Mouse (Mus musculus) myocyte (in vitro differentiated cells): ENCODE data around the gene Cgnl1. TPM values are rescaled to one million over a fixed set of nuclear protein-coding genes. Genes with fewer than 3 reads are reported as not detected.

Experiments used
- H3K27me3 ChIP-seq: one replicate; pipeline ENCODE4 v1.6.1; 2011; ENCODE audit not compliant: control insufficient read depth, insufficient read depth, insufficient read length
- H3K36me3 ChIP-seq: one replicate; pipeline ENCODE4 v1.6.1; 2011; ENCODE audit not compliant: control insufficient read depth, insufficient read depth
- H3K4me2 ChIP-seq: one replicate; pipeline ENCODE4 v1.6.1; 2011; ENCODE audit warnings: low read depth, control low read depth
- H3K4me3 ChIP-seq: one replicate; pipeline ENCODE4 v1.5.1; 2011; ENCODE audit warnings: mild to moderate bottlenecking, control low read depth, moderate library complexity
- H3K79me2 ChIP-seq: one replicate; pipeline ENCODE4 v1.6.1; 2011; ENCODE audit not compliant: control insufficient read depth, insufficient read depth
- H3ac ChIP-seq: one replicate; pipeline ENCODE4 v1.6.1; 2011; ENCODE audit not compliant: control insufficient read depth, insufficient read length
- CEBPB ChIP-seq: IDR thresholded peaks from 2 replicates; pipeline ENCODE4 v1.6.1; 2011; ENCODE audit warnings: mild to moderate bottlenecking, moderate library complexity; ENCODE audit not compliant: poor library complexity, insufficient read depth, severe bottlenecking
- E2F4 ChIP-seq: IDR thresholded peaks from one replicate; pipeline ENCODE4 v1.6.1; 2011; ENCODE audit warnings: mild to moderate bottlenecking, control low read depth, moderate library complexity; ENCODE audit not compliant: insufficient read depth
- MAX ChIP-seq: IDR thresholded peaks from one replicate; pipeline ENCODE4 v1.6.1; 2011; ENCODE audit warnings: low read depth, mild to moderate bottlenecking, control low read depth
- MYOD1 ChIP-seq, 3 experiments: IDR thresholded peaks; one replicate each; pipeline ENCODE4 v1.6.1; 2011; ENCODE audit warnings: control low read depth in 2 of 3, low read depth in 2 of 3, mild to moderate bottlenecking in 2 of 3, moderate library complexity in 1 of 3; ENCODE audit not compliant: insufficient read length in 2 of 3, control insufficient read depth in 1 of 3
- MYOG ChIP-seq, 3 experiments: IDR thresholded peaks; one replicate each; pipeline ENCODE4 v1.6.1; 2011; ENCODE audit warnings: control low read depth in 2 of 3, low read depth in 2 of 3, mild to moderate bottlenecking in 2 of 3; ENCODE audit not compliant: insufficient read length in 2 of 3, control insufficient read depth in 1 of 3, insufficient read depth in 1 of 3
- POLR2A ChIP-seq: IDR thresholded peaks from one replicate; pipeline ENCODE4 v1.6.1; 2011; ENCODE audit warnings: low read depth, mild to moderate bottlenecking, control low read depth, moderate library complexity; ENCODE audit not compliant: insufficient read length
- POLR2AphosphoS2 ChIP-seq: IDR thresholded peaks from one replicate; pipeline ENCODE4 v1.6.1; 2011; ENCODE audit warnings: low read depth, control low read depth; ENCODE audit not compliant: insufficient read length
- REST ChIP-seq: IDR thresholded peaks from one replicate; pipeline ENCODE4 v1.6.1; 2011; ENCODE audit warnings: mild to moderate bottlenecking, control low read depth, moderate library complexity; ENCODE audit not compliant: insufficient read depth, insufficient read length
- SRF ChIP-seq: IDR thresholded peaks from one replicate; pipeline ENCODE4 v1.6.1; 2011; ENCODE audit warnings: low read depth; ENCODE audit not compliant: control insufficient read depth, insufficient read length
- TCF12 ChIP-seq: IDR thresholded peaks from one replicate; pipeline ENCODE4 v1.6.1; 2011; ENCODE audit warnings: mild to moderate bottlenecking, control low read depth; ENCODE audit not compliant: poor library complexity, insufficient read depth, severe bottlenecking
- TCF3 ChIP-seq: IDR thresholded peaks from one replicate; pipeline ENCODE4 v1.6.1; 2011; ENCODE audit warnings: low read depth, control low read depth; ENCODE audit not compliant: insufficient read length
- USF1 ChIP-seq: IDR thresholded peaks from one replicate; pipeline ENCODE4 v1.6.1; 2011; ENCODE audit warnings: low read depth, mild to moderate bottlenecking, control low read depth, moderate library complexity
- polyA plus RNA-seq: library from polyadenylated mRNA; unstranded; fragments of >200 nt; fragmentation: generic; extraction: Trizol; gene quantifications from one replicate; pipeline ENCODE4 v1.2.1, GENCODE M21; 2012; ENCODE audit warnings: missing spikeins

Gene Cgnl1
- polyA plus RNA-seq, 1 experiment: 3.7 TPM

DNA sequence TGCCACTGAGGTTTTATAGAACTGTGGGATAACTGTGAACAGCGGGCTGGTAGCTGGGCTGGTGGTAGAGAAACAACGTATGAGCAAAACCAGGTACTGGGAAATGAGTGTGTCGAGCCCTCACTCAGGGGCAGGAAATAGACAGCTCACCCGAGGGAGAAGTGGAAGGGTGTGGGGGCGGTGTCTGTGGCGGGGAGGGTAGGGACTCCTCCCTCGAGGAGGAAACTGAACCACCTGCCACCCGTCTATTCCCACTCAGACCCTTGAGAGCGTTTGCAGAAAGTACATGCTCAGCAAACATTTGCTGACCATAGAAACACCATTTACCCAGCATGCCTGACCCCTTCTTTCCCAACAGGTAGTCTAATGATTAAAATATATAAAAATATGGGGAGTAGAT lies 2.2 kb upstream of the Cgnl1 start:
- Histone ChIP-seq H3K27me3 (no peaks in the 10 kb centered on the region), H3ac (no peak overlapping the region), H3K4me2 (no peak overlapping the region), H3K79me2 (no peaks in the 10 kb centered on the region), H3K4me3 (no peak overlapping the region), H3K36me3 (no peaks in the 10 kb centered on the region)
- TF ChIP-seq E2F4 (no peak), POLR2A (no peak), TCF3 (no peak), MAX (no peak)

DNA sequence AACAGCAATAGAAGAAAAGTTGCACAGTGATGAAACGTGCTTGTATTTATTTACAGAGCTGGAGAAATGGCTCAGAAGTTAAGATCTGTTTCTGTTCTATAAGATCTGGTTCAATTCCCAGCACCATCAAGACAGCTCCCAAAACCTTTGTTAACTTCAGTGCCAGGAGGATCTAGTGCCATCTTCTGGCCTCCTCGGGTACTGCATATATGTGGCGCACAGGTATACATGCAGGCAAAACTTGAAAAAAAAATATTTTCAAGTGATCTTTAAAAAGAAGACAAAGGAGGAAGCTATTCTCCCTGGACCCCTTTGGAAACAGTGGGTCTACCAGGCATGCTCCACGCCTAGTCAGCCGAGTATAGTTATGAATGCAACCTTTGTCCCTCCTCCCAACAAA lies 936 bp upstream of the Cgnl1 start:
- H3K4me3 ChIP-seq: no peak overlapping the region
- TF ChIP-seq POLR2AphosphoS2 (no peak), E2F4 (no peak), MYOD1 (IDR thresholded peaks at IDR 0.05; ENCODE audit: control insufficient read depth in 1 of 3, insufficient read length in 2 of 3, low read depth in 2 of 3) (no peak), USF1 (no peak), CEBPB (no peak), TCF3 (no peak), POLR2A (no peak), TCF12 (no peak), MAX (no peak), REST (no peak), MYOG (IDR thresholded peaks at IDR 0.05; ENCODE audit: control insufficient read depth in 1 of 3, insufficient read depth in 1 of 3, insufficient read length in 2 of 3, low read depth in 2 of 3) (no peak), SRF (no peak)
- H3ac ChIP-seq: no peak overlapping the region
- no peaks in the 10 kb centered on the region for H3K36me3 ChIP-seq
- no peaks in the 10 kb centered on the region for H3K79me2 ChIP-seq
- no peaks in the 10 kb centered on the region for H3K27me3 ChIP-seq
- H3K4me2 ChIP-seq: no peak overlapping the region

DNA sequence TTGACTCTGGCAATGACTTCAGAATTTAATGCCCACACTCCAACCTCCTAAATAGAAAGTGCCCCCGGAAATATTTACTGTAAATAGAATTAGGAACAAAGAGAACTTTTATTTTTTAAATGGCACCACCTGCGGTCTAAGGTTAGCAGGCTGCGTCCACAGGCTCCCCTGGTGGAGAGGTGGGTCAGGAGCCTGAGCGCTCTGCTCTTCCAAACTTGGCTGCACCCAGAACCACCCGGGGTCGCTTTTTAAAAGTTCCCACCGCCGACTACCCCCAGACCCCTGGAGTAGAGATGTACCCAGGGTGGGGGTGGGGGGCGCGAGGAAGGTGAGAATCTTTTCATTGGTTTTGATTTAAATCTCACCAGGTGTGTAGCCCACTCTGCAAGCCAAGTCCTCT lies 918 bp downstream of the Cgnl1 start:
- no peak for TF ChIP-seq POLR2A
- TF ChIP-seq POLR2AphosphoS2: no peak
- no peak for TF ChIP-seq REST
- TF ChIP-seq MYOD1 (IDR thresholded peaks at IDR 0.05; ENCODE audit: control insufficient read depth in 1 of 3, insufficient read length in 2 of 3, low read depth in 2 of 3): no peak
- no peak for TF ChIP-seq USF1
- Histone ChIP-seq H3K4me2 (no peak overlapping the region), H3ac (no peak overlapping the region), H3K27me3 (no peaks in the 10 kb centered on the region), H3K4me3 (peak overlapping the region; percentile 6), H3K36me3 (no peaks in the 10 kb centered on the region), H3K79me2 (no peaks in the 10 kb centered on the region)

GRCm38 (mm10) chr9:71769701-71770100 lies 1.7 kb downstream of the Cgnl1 start:
- no peak for TF ChIP-seq USF1
- no peak for TF ChIP-seq POLR2AphosphoS2
- TF ChIP-seq TCF3: no peak
- no peak for TF ChIP-seq SRF
- no peak for TF ChIP-seq MYOD1 (IDR thresholded peaks at IDR 0.05; ENCODE audit: control insufficient read depth in 1 of 3, insufficient read length in 2 of 3, low read depth in 2 of 3)
- TF ChIP-seq REST: no peak
- TF ChIP-seq POLR2A: no peak
- TF ChIP-seq CEBPB: no peak
- Histone ChIP-seq H3K79me2 (no peaks in the 10 kb centered on the region), H3K4me3 (no peak overlapping the region), H3K36me3 (no peaks in the 10 kb centered on the region), H3K4me2 (no peak overlapping the region), H3K27me3 (no peaks in the 10 kb centered on the region), H3ac (no peak overlapping the region)

- no peak overlapping the region for H3K4me2 ChIP-seq
- no peak overlapping the region for H3ac ChIP-seq
- no peaks in the 10 kb centered on the region for H3K79me2 ChIP-seq
- TF ChIP-seq MYOD1 (IDR thresholded peaks at IDR 0.05; ENCODE audit: control insufficient read depth in 1 of 3, insufficient read length in 2 of 3, low read depth in 2 of 3) (peak in 2 of 3 experiments; percentile 53 to 60), E2F4 (no peak), TCF3 (no peak), POLR2A (no peak), REST (no peak), MYOG (IDR thresholded peaks at IDR 0.05; ENCODE audit: control insufficient read depth in 1 of 3, insufficient read depth in 1 of 3, insufficient read length in 2 of 3, low read depth in 2 of 3) (peak in 2 of 3 experiments; percentile 4 to 44)
- no peaks in the 10 kb centered on the region for H3K27me3 ChIP-seq
- no peaks in the 10 kb centered on the region for H3K36me3 ChIP-seq
- no peak overlapping the region for H3K4me3 ChIP-seq
These were observed 3.3 kb downstream of the Cgnl1 start for GRCm38 (mm10) chr9:71768119-71768518.

DNA sequence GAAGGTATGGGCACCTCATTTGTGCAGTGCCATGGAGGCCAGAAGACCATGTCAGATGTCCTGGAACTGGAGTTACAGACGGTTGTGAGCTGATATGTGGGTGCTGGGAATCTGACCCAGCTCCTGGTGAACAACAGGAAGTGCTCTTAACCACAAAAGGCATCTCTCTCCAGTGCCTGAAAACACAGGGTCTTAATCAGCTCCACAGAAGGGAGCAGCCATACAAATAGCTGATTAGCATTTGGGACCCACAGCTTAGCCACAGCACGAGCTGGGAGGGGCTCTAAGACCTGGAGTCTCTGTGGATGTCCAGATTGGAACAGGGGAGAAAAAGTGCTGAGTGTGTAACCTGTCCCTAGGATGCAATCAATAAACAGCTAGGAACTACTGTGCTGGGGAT lies 4.5 kb downstream of the Cgnl1 start:
- Histone ChIP-seq H3K27me3 (no peaks in the 10 kb centered on the region), H3K4me2 (no peak overlapping the region), H3K4me3 (no peak overlapping the region), H3K36me3 (no peaks in the 10 kb centered on the region), H3ac (no peak overlapping the region), H3K79me2 (no peaks in the 10 kb centered on the region)
- TF ChIP-seq CEBPB (no peak), TCF3 (no peak), USF1 (no peak), POLR2A (no peak), MYOD1 (IDR thresholded peaks at IDR 0.05; ENCODE audit: control insufficient read depth in 1 of 3, insufficient read length in 2 of 3, low read depth in 2 of 3) (no peak), TCF12 (no peak), MAX (no peak), POLR2AphosphoS2 (no peak), E2F4 (no peak), MYOG (IDR thresholded peaks at IDR 0.05; ENCODE audit: control insufficient read depth in 1 of 3, insufficient read depth in 1 of 3, insufficient read length in 2 of 3, low read depth in 2 of 3) (no peak), REST (no peak), SRF (no peak)
